7 mouse cellular contexts compared by ENCODE assay signal in the genomic region with DNA sequence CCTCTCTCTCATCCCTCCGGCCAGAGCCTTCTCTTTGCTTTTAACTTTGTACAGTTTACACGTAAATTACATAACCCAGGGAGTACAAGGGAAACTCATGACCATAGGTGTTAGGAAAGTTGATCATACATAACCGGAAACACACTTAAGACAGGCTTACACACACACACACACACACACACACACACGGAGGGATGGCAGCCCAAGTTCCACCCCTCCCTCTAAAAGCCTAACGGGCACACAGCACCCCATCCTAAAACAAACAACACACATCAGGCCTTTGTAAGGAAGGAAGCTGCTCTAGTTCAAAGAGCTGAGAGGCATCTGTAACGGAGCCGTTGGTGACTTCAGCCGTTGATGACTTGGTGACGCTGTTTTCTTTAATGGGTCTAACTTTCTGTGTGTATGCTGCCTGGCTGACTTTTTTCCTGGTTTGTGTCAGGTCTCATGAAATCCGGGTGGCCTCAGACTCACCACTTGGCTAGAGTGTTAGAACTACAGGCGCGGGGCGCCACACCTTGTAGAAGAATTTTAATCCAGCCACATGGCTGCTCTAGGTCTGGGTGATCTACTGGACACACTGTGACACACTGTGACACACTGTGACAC. TPM values are rescaled to one million over a fixed set of nuclear protein-coding genes. Genes with fewer than 3 reads are reported as not detected.
DNase-seq lines count a peak whose midpoint lies in the region; ATAC-seq and TF ChIP-seq lines count a peak whose summit lies in the region.

No protein-coding gene starts in this region.

- ATAC-seq in midbrain, postnatal 0 days (ENCODE audit: low FRiP score), result no peak
- 0 out of 2 replicates have a peak, but pooled peaks have one; percentile 28 for ATAC-seq in heart, embryonic 15.5 days (replicated peaks; ENCODE audit: insufficient number of reproducible peaks, insufficient read depth, low FRiP score, low read depth)

- H3K4me3 ChIP-seq in midbrain, embryonic 10.5 days, result no peak overlapping the region
- no peak overlapping the region for H3K4me3 ChIP-seq in midbrain, postnatal 0 days (ENCODE audit: low read depth, low read length)
- no peak overlapping the region for H3K4me3 ChIP-seq in heart, embryonic 15.5 days

- H3K4me1 ChIP-seq in midbrain, embryonic 10.5 days, result peaks cover 37% of the 10 kb centered on the region
- peaks cover 11% of the 10 kb centered on the region for H3K4me1 ChIP-seq in midbrain, postnatal 0 days (ENCODE audit: insufficient read depth, low read length)
- H3K4me1 ChIP-seq in heart, embryonic 15.5 days (replicated peaks), result peaks cover 42% of the 10 kb centered on the region

- TF ChIP-seq CTCF in midbrain, postnatal 0 days (IDR thresholded peaks at IDR 0.05), result no peak

- H3K27me3 ChIP-seq in midbrain, embryonic 10.5 days (ENCODE audit: low read depth, poor library complexity, severe bottlenecking), result no peaks in the 10 kb centered on the region
- no peaks in the 10 kb centered on the region for H3K27me3 ChIP-seq in midbrain, postnatal 0 days (ENCODE audit: insufficient read depth, low read length)
- no peaks in the 10 kb centered on the region for H3K27me3 ChIP-seq in heart, embryonic 15.5 days

- H3K4me2 ChIP-seq in midbrain, postnatal 0 days (ENCODE audit: low read depth, low read length, poor library complexity, severe bottlenecking), result no peak overlapping the region
- peak overlapping the region; percentile 35 for H3K4me2 ChIP-seq in heart, embryonic 15.5 days

- no peak overlapping the region for H3K9ac ChIP-seq in midbrain, postnatal 0 days (replicated peaks; ENCODE audit: low read length, poor library complexity, severe bottlenecking)
- H3K9ac ChIP-seq in heart, embryonic 15.5 days, result no peak overlapping the region

- no peaks in the 10 kb centered on the region for H3K9me3 ChIP-seq in midbrain, embryonic 10.5 days (replicated peaks)
- H3K9me3 ChIP-seq in midbrain, postnatal 0 days (ENCODE audit: low read length), result no peaks in the 10 kb centered on the region
- no peaks in the 10 kb centered on the region for H3K9me3 ChIP-seq in heart, embryonic 15.5 days (replicated peaks)

- H3K36me3 ChIP-seq in midbrain, embryonic 10.5 days, result no peaks in the 10 kb centered on the region
- no peaks in the 10 kb centered on the region for H3K36me3 ChIP-seq in midbrain, postnatal 0 days (ENCODE audit: insufficient read depth, low read length)
- no peaks in the 10 kb centered on the region for H3K36me3 ChIP-seq in heart, embryonic 15.5 days

- H3K27ac ChIP-seq in midbrain, embryonic 10.5 days (replicated peaks), result peak overlapping the region; percentile 88
- no peak overlapping the region for H3K27ac ChIP-seq in midbrain, postnatal 0 days (ENCODE audit: low read depth, low read length)
- H3K27ac ChIP-seq in heart, embryonic 15.5 days, result peak overlapping the region; percentile 77

- WGBS in midbrain, embryonic 10.5 days, result 71% methylated on average over 13 of the region's 13 CpGs
- 61% methylated on average over 13 of the region's 13 CpGs for WGBS in midbrain, postnatal 0 days
- WGBS in heart, embryonic 15.5 days, result 32% methylated on average over 13 of the region's 13 CpGs

- no peak for DNase-seq in midbrain, embryonic 10.5 days (ENCODE audit: low spot score)
- DNase-seq in midbrain, postnatal 0 days (ENCODE audit: low spot score), result no peak
- DNase-seq in lung, postnatal 4 days, result peak; percentile 44 to 59
- DNase-seq in thymus, postnatal 4 days, result peak; percentile 59
- no peak for DNase-seq in urinary bladder, adult 18-20 months (ENCODE audit: low spot score in 2 of 2)
- DNase-seq in frontal cortex, adult 2 months (ENCODE audit: extremely low spot score in 1 of 2, low spot score in 1 of 2), result no peak

RNA-seq across cellular contexts. Expression of a gene that starts 44.3 kb away (rescaled TPM):
- polyA plus RNA-seq in midbrain, embryonic 10.5 days (2016; fragmentation: Nextera tagmentation; extraction: Ambion mirVana), result 51.0 and 98.3 TPM in 2 replicates
- total RNA-seq in midbrain, postnatal 0 days (2014; rRNA removed), result 229 and 248 TPM in 2 replicates
- 294 and 310 TPM in 2 replicates for polyA plus RNA-seq in midbrain, postnatal 0 days (2015; fragmentation: Nextera tagmentation; extraction: Ambion mirVana)
- 0.58 and 5.8 TPM in 2 replicates for polyA plus RNA-seq in heart, embryonic 15.5 days (2015; fragmentation: Nextera tagmentation; extraction: Ambion mirVana)
- polyA plus RNA-seq in frontal cortex, adult 2 months (2012; rRNA removed), result 93.5 and 103 TPM in 2 replicates

RNA-seq across cellular contexts. Expression of a gene that starts 44.7 kb away (rescaled TPM):
- polyA plus RNA-seq in midbrain, embryonic 10.5 days (2016; fragmentation: Nextera tagmentation; extraction: Ambion mirVana), result 64.1 and 77.4 TPM in 2 replicates
- 64.1 and 68.1 TPM in 2 replicates for total RNA-seq in midbrain, postnatal 0 days (2014; rRNA removed)
- polyA plus RNA-seq in midbrain, postnatal 0 days (2015; fragmentation: Nextera tagmentation; extraction: Ambion mirVana), result 81.8 and 83.0 TPM in 2 replicates
- 117 and 118 TPM in 2 replicates for polyA plus RNA-seq in heart, embryonic 15.5 days (2015; fragmentation: Nextera tagmentation; extraction: Ambion mirVana)
- polyA plus RNA-seq in frontal cortex, adult 2 months (2012; rRNA removed), result 49.8 and 53.3 TPM in 2 replicates

Comparison
In these comparisons a context has a peak if more than half of its experiments do, and no peak if none do; other contexts are left out.
1. DNase-seq: peak in lung, postnatal 4 days (2 of 2) and thymus, postnatal 4 days (single experiment); none in midbrain, embryonic 10.5 days (single experiment), midbrain, postnatal 0 days (single experiment), urinary bladder, adult 18-20 months (0 of 2) and frontal cortex, adult 2 months (0 of 2).